Mouse (Mus musculus) megakaryocyte, adult 5-6 weeks (primary cell): ENCODE measurements around the gene Rpl35. TPM values are rescaled to one million over a fixed set of nuclear protein-coding genes. Genes with fewer than 3 reads are reported as not detected.

Experiments used
- ATAC-seq: 2 replicates; pipeline ENCODE4 v1.8.0; 2016; ENCODE audit warnings: mild to moderate bottlenecking, inconsistent platforms; ENCODE audit not compliant: poor library complexity, severe bottlenecking
- total RNA-seq, 2 experiments: library from RNA; stranded (forward) in 1 of 2; stranded (reverse) in 1 of 2; fragments of 153-499, 151-499 nt in 1 of 2; fragments of 221-1000, 200-1000 nt in 1 of 2; gene quantifications; 2 replicates each; pipeline versions ENCODE4 v1.2.3 to v1.2.4; 2015 to 2017

Rpl35 gene
- total RNA-seq, 2 experiments from 2014 or later = 377 to 843 TPM

GRCm38 (mm10) chr2:38953152-38953883 lies 52.1 kb downstream of the Rpl35 start:
- ATAC-seq = no peak

Other genes starting within 250 kb of the Rpl35 start
- gene Nr6a1, start 77.9 kb downstream of the Rpl35 start, total RNA-seq (2015) = 0.34 and 0.51 TPM in 2 replicates
- 0.92 and 3.7 TPM in 2 replicates for gene Nr6a1, start 77.9 kb downstream of the Rpl35 start, total RNA-seq (2017)
- 0.02 and 0.11 TPM in 2 replicates for gene Olfml2a, start 73.6 kb downstream of the Rpl35 start, total RNA-seq (2015)
- not detected in 2 replicates for gene Olfml2a, start 73.6 kb downstream of the Rpl35 start, total RNA-seq (2017)
- gene Wdr38, start 8.1 kb downstream of the Rpl35 start, total RNA-seq (2015) = 0.29 and 0.34 TPM in 2 replicates
- gene Wdr38, start 8.1 kb downstream of the Rpl35 start, total RNA-seq (2017) = 0.16 and 0.84 TPM in 2 replicates
- 65.4 and 69.5 TPM in 2 replicates for gene Arpc5l, start 276 bp downstream of the Rpl35 start, total RNA-seq (2015)
- gene Arpc5l, start 276 bp downstream of the Rpl35 start, total RNA-seq (2017) = 38.7 and 49.5 TPM in 2 replicates
- 10.4 and 11.8 TPM in 2 replicates for gene Golga1, start 59.9 kb upstream of the Rpl35 start, total RNA-seq (2015)
- gene Golga1, start 59.9 kb upstream of the Rpl35 start, total RNA-seq (2017) = 22.1 and 24.6 TPM in 2 replicates
- gene Scai, start 185.1 kb upstream of the Rpl35 start, total RNA-seq (2015) = 3.1 and 6.1 TPM in 2 replicates
- 4.3 and 7.4 TPM in 2 replicates for gene Scai, start 185.1 kb upstream of the Rpl35 start, total RNA-seq (2017)
- 133 and 150 TPM in 2 replicates for gene Ppp6c, start 220.8 kb upstream of the Rpl35 start, total RNA-seq (2015)
- gene Ppp6c, start 220.8 kb upstream of the Rpl35 start, total RNA-seq (2017) = 71.6 and 77.3 TPM in 2 replicates